Mouse (Mus musculus) embryonic facial prominence, embryonic 12.5 days (tissue): ENCODE measurements around the gene Gtf2h4. TPM values are rescaled to one million over a fixed set of nuclear protein-coding genes. Genes with fewer than 3 reads are reported as not detected.

ENCODE experiments used
- ATAC-seq: fragments of 200-750 bp; cut with Nextera tagmentation; 2 replicates; pipeline ENCODE4 v1.8.0; 2017; ENCODE audit not compliant: insufficient number of reproducible peaks, insufficient read depth, low FRiP score, low TSS enrichment
- H3K27ac ChIP-seq: fragments of 300-500 bp; sonication (generic); 2 replicates; pipeline ENCODE4 v1.5.1; 2016; ENCODE audit warnings: mild to moderate bottlenecking
- H3K27me3 ChIP-seq: fragments of 300-500 bp; sonication (generic); 2 replicates; pipeline ENCODE4 v1.6.1; 2016; ENCODE audit warnings: mild to moderate bottlenecking, moderate library complexity
- H3K36me3 ChIP-seq: fragments of 300-500 bp; sonication (generic); 2 replicates; pipeline ENCODE4 v1.6.1; 2016; ENCODE audit warnings: mild to moderate bottlenecking
- H3K4me1 ChIP-seq: fragments of 300-500 bp; sonication (generic); 2 replicates; pipeline ENCODE4 v1.6.1; 2016
- H3K4me2 ChIP-seq: fragments of 300-500 bp; sonication (generic); replicated peaks from 2 replicates; pipeline ENCODE4 v1.6.1; 2016; ENCODE audit warnings: mild to moderate bottlenecking, moderate library complexity
- H3K4me3 ChIP-seq: fragments of 300-500 bp; sonication (generic); 2 replicates; pipeline ENCODE4 v1.5.1; 2016; ENCODE audit warnings: mild to moderate bottlenecking
- H3K9ac ChIP-seq: fragments of 300-500 bp; sonication (generic); 2 replicates; pipeline ENCODE4 v1.6.1; 2016; ENCODE audit warnings: mild to moderate bottlenecking, moderate library complexity
- H3K9me3 ChIP-seq: fragments of 300-500 bp; sonication (generic); 2 replicates; pipeline ENCODE4 v1.6.1; 2016; ENCODE audit warnings: mild to moderate bottlenecking, moderate library complexity
- WGBS: fragments of 180-500 bp; shearing (Covaris S2); methylation state at CpG from one replicate; pipeline ENCODE4 v1.1.7; 2016; 5-methylcytosine and 5-hydroxymethylcytosine counted together
- polyA plus RNA-seq: library from polyadenylated mRNA; unstranded; fragments of >200 nt; fragmentation: Nextera tagmentation; extraction: Ambion mirVana; gene quantifications from 2 replicates; pipeline ENCODE4 v1.2.1, GENCODE M21; 2016

The Gtf2h4 gene
- polyA plus RNA-seq, 1 experiment from 2014 or later, result 51.5 TPM

DNA sequence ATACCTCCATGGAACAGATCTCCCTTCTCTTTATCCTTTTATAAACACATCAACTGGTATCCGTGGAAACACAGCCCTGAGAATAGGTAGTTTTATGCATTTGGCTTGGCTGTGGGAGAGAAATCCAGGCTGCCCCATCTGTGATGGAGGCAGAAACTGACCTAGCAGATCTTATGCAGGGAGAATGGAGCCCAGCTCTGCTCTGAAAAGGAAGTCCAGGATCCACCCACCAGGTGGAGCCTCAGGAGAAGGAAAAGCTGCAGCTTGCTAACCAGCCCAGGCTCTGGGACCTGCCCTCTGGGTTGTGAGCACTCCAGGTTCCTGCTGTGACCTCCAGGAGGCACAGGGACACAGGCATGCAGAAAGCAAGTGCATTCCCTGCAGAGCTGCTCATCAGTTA is 39.5 kb downstream of the Gtf2h4 start:
- WGBS, result 21% methylated on average over 1 of the region's 1 CpGs
- ATAC-seq, result no peak
- H3K9me3 ChIP-seq, result no peaks in the 10 kb centered on the region

DNA sequence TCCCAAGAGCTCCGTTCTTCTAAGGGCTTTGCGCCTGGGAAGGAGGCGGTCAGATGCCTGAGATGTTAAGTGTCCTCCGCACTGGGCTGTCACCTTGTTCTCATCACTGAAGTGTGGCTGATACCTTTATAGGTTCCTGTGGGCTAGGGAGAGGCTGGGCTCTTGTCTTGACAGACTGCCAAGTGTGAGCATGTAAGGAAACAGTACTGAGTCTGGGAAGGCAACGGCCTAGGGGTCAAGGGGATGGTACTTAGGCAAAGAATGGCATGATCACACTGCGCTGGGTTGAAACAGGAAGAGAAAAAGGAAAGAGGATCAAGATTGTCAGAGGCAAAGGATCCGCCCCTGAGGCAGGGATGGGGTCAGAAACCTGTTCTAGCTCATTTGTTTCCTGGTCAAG is 47.0 kb downstream of the Gtf2h4 start, which contains the start of gene Gm9573:
Gene Gm9573 (minus strand): TSS at position 101 of the 400 bp plus-strand sequence.
- Histone ChIP-seq H3K4me3 (no peak within 1 kb of the TSS), H3K4me2 (no peak within 1 kb of the TSS), H3K27ac (no peak within 1 kb of the TSS), H3K9me3 (no peaks in the 10 kb centered on the region), H3K4me1 (no peaks in the 10 kb centered on the region), H3K36me3 (no peaks in the 10 kb centered on the region), H3K27me3 (0 out of 2 replicates have a peak, but pooled peaks cover 4% of the 10 kb centered on the region), H3K9ac (no peak within 1 kb of the TSS)
- 83% methylated on average over 7 of the region's 7 CpGs for WGBS
- ATAC-seq, result no peak

More for the DNA sequence above, 39.5 kb downstream of the Gtf2h4 start:
- no peak overlapping the region for H3K4me2 ChIP-seq
- no peaks in the 10 kb centered on the region for H3K36me3 ChIP-seq
- H3K27ac ChIP-seq, result no peak overlapping the region
- peaks cover 5% of the 10 kb centered on the region; the same call in 1 of the 2 replicates for H3K4me1 ChIP-seq
- no peak overlapping the region for H3K4me3 ChIP-seq
- H3K27me3 ChIP-seq, result peaks cover 8% of the 10 kb centered on the region; the same call in 1 of the 2 replicates
- no peak overlapping the region for H3K9ac ChIP-seq

Other genes starting within 250 kb of the Gtf2h4 start
- gene H2-Q6, start 248.9 kb downstream of the Gtf2h4 start, polyA plus RNA-seq, result 0.33 and 0.98 TPM in 2 replicates
- gene H2-Q7, start 234.6 kb downstream of the Gtf2h4 start, polyA plus RNA-seq, result 4.6 and 5.9 TPM in 2 replicates
- 0.11 and 0.17 TPM in 2 replicates for gene H2-Q10, start 203.7 kb downstream of the Gtf2h4 start, polyA plus RNA-seq
- not detected in 2 replicates for gene Pou5f1, start 167.7 kb downstream of the Gtf2h4 start, polyA plus RNA-seq
- gene Tcf19, start 156.9 kb downstream of the Gtf2h4 start, polyA plus RNA-seq, result 56.8 and 61.1 TPM in 2 replicates
- 26.1 and 30.8 TPM in 2 replicates for gene Cchcr1, start 156.6 kb downstream of the Gtf2h4 start, polyA plus RNA-seq
- gene Psors1c2, start 140.5 kb downstream of the Gtf2h4 start, polyA plus RNA-seq, result 1.3 and 1.6 TPM in 2 replicates
- 0.08 TPM in 2 replicates for gene Cdsn, start 121.6 kb downstream of the Gtf2h4 start, polyA plus RNA-seq
- gene 2300002M23Rik, start 106.3 kb downstream of the Gtf2h4 start, polyA plus RNA-seq, result not detected in 2 replicates
- not detected in 2 replicates for gene Sfta2, start 72.2 kb downstream of the Gtf2h4 start, polyA plus RNA-seq
- not detected in 2 replicates for gene Gm9573, start 47.1 kb downstream of the Gtf2h4 start, polyA plus RNA-seq
- gene Mucl3, start 30.0 kb downstream of the Gtf2h4 start, polyA plus RNA-seq, result 0.08 and 0.11 TPM in 2 replicates
- gene Vars2, start 6.1 kb downstream of the Gtf2h4 start, polyA plus RNA-seq, result 18.5 and 23.6 TPM in 2 replicates
- 62.6 and 63.0 TPM in 2 replicates for gene Ddr1, start 30.9 kb upstream of the Gtf2h4 start, polyA plus RNA-seq
- gene Ier3, start 147.9 kb upstream of the Gtf2h4 start, polyA plus RNA-seq, result 6.9 and 8.9 TPM in 2 replicates
- 50.7 and 60.3 TPM in 2 replicates for gene Flot1, start 149.5 kb upstream of the Gtf2h4 start, polyA plus RNA-seq
- gene Tubb5, start 164.6 kb upstream of the Gtf2h4 start, polyA plus RNA-seq, result 1,266 and 1,271 TPM in 2 replicates
- 15.1 and 21.3 TPM in 2 replicates for gene Mdc1, start 167.8 kb upstream of the Gtf2h4 start, polyA plus RNA-seq
- 39.9 and 43.9 TPM in 2 replicates for gene Nrm, start 187.6 kb upstream of the Gtf2h4 start, polyA plus RNA-seq
- gene Ppp1r18, start 191.9 kb upstream of the Gtf2h4 start, polyA plus RNA-seq, result 26.1 and 28.9 TPM in 2 replicates
- 47.8 and 52.8 TPM in 2 replicates for gene Dhx16, start 206.1 kb upstream of the Gtf2h4 start, polyA plus RNA-seq
- 24.0 and 24.3 TPM in 2 replicates for gene 2310061I04Rik, start 223.7 kb upstream of the Gtf2h4 start, polyA plus RNA-seq
- gene Atat1, start 236.3 kb upstream of the Gtf2h4 start, polyA plus RNA-seq, result 165 and 172 TPM in 2 replicates
- 65.6 TPM in 2 replicates for gene Mrps18b, start 242.7 kb upstream of the Gtf2h4 start, polyA plus RNA-seq
- 50.1 and 51.9 TPM in 2 replicates for gene Ppp1r10, start 242.7 kb upstream of the Gtf2h4 start, polyA plus RNA-seq